Mouse (Mus musculus) kidney, adult 2 months (tissue): Measurements from ENCODE around the gene Sik3.

ENCODE experiments used
- CTCF ChIP-seq: fragments of 200-500 bp; conservative IDR thresholded peaks from 2 replicates; pipeline ENCODE4 v1.5.1; 2011; ENCODE audit warnings: low read depth, mild to moderate bottlenecking, control low read depth, low read length, moderate library complexity, mixed read lengths; ENCODE audit not compliant: insufficient read depth, insufficient read length
- POLR2A ChIP-seq: fragments of 200-500 bp; IDR thresholded peaks from one replicate; pipeline ENCODE4 v1.6.1; 2011; ENCODE audit warnings: low read depth, low read length, control low read depth

DNA sequence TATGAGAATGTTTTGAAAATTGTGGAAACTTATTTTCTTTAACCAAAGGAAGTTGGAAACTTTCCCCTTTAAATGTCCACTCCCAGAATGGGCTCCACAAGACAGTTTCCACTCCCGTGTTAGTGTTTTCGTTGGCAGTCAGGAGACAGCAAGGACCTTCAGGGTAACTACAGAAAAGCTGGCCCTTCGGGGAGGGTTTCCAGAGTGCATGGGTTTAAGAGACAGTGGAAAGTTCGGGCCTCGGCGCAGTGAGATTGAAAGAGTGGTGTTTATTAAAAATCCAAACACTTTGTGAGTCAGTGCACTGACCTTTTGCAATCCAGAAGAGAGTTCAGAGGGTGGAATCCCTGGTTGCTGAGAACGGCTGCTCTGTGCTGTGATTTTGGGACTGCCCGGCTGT, 150.8 kb downstream of the Sik3 start:
- TF ChIP-seq CTCF = no peak
- TF ChIP-seq POLR2A = no peak
